Mouse (Mus musculus): Measurements from ENCODE around the gene 1700001C19Rik. TPM values are rescaled to one million over a fixed set of nuclear protein-coding genes. Genes with fewer than 3 reads are reported as not detected.
"Not testable (repeated sequence)": the region's sequence is repeated elsewhere in the genome, so short reads cannot be mapped to it uniquely, and the experiment has no call there.

1700001C19Rik gene
- polyA plus RNA-seq, 1 experiment: 0.25 TPM

DNA sequence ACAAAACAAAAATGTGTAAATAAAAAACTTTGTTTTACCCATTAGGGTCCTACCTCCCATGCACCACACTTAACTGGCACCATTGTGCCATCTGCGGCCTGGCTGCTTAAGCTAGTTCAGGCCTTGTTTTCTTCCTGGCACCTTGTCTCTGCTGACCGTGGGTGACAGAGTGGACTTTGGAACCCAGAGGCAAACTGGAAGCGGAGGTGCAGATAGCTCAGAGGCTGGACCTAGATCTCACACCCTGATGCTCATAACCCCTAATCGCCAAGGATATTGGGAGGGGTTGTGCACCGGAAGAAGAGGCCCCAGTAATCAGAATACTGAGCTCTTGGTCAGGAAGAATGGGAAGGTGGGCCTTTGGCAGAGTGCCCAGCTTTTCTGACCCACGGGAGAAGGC lies 13.0 kb downstream of the 1700001C19Rik start:
- DNase-seq: no peak
- no peak overlapping the region for H3K4me3 ChIP-seq (replicated peaks; ENCODE audit: insufficient read depth, low read depth, low read length)
- 69% methylated on average over 6 of the region's 6 CpGs for WGBS
- H3K4me1 ChIP-seq (ENCODE audit: control insufficient read depth, insufficient read depth, low read length): no peaks in the 10 kb centered on the region
- TF ChIP-seq CTCF (IDR thresholded peaks at IDR 0.05; ENCODE audit: borderline replicate concordance, insufficient read depth, low read depth, low read length) (no peak), POLR2A (IDR thresholded peaks at IDR 0.05; ENCODE audit: borderline replicate concordance, insufficient read depth, low read length) (no peak)
- H3K27ac ChIP-seq (ENCODE audit: insufficient read depth, low read length): no peak overlapping the region
- no peaks in the 10 kb centered on the region for H3K27me3 ChIP-seq (ENCODE audit: control insufficient read depth, insufficient read depth, low read length)

DNA sequence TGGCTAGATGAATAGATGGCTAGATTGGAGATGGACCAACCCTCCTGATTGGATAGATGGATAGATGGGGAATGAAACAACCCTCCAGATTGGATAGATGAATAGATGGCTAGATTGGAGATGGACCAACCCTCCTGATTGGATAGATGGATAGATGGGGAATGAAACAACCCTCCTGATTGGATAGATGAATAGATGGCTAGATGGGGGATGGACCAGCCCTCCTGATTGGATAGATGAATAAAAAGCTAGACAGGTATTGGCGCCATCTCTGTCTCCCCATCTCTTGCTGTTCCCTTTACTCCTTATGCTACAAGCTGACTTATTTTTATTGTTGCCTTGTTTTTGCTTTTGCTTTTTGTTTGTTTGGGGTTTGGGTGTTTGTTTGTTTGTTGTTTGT lies 14.6 kb downstream of the 1700001C19Rik start:
- not testable (repeated sequence) for H3K27me3 ChIP-seq (ENCODE audit: control insufficient read depth, insufficient read depth, low read length); H3K4me3 ChIP-seq (replicated peaks; ENCODE audit: insufficient read depth, low read depth, low read length); H3K4me1 ChIP-seq (ENCODE audit: control insufficient read depth, insufficient read depth, low read length); DNase-seq; H3K27ac ChIP-seq (ENCODE audit: insufficient read depth, low read length)
- WGBS: 93% methylated on average over 1 of the region's 1 CpGs

DNA sequence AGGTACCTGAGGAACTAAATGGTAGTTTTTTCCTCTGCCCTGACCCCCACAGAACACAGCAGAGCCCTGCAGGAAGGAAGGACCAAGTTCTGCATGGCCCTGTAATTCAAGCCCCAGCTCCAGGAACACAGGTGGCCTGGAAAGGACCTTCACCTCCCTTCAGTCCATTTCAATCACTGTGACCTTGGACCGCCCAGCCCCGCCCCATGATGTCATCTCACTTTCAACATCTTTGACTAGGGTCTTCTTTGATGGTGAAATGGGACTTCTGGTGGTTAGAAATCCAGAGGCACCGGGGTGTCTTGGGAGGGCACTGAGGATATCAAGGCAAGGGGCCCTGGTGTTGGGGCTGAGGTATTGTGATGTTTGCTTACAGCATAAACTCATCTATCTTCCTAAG lies 15.6 kb downstream of the 1700001C19Rik start:
- WGBS: 89% methylated on average over 3 of the region's 3 CpGs
- Histone ChIP-seq H3K27ac (ENCODE audit: insufficient read depth, low read length) (no peak overlapping the region), H3K4me3 (replicated peaks; ENCODE audit: insufficient read depth, low read depth, low read length) (no peak overlapping the region), H3K4me1 (ENCODE audit: control insufficient read depth, insufficient read depth, low read length) (no peaks in the 10 kb centered on the region), H3K27me3 (ENCODE audit: control insufficient read depth, insufficient read depth, low read length) (no peaks in the 10 kb centered on the region)
- TF ChIP-seq CTCF (IDR thresholded peaks at IDR 0.05; ENCODE audit: borderline replicate concordance, insufficient read depth, low read depth, low read length) (no peak), POLR2A (IDR thresholded peaks at IDR 0.05; ENCODE audit: borderline replicate concordance, insufficient read depth, low read length) (no peak)
- DNase-seq: no peak

- 75% methylated on average over 2 of the region's 2 CpGs for WGBS
- Histone ChIP-seq H3K4me1 (ENCODE audit: control insufficient read depth, insufficient read depth, low read length) (no peaks in the 10 kb centered on the region), H3K27ac (ENCODE audit: insufficient read depth, low read length) (no peak overlapping the region), H3K4me3 (replicated peaks; ENCODE audit: insufficient read depth, low read depth, low read length) (no peak overlapping the region), H3K27me3 (ENCODE audit: control insufficient read depth, insufficient read depth, low read length) (no peaks in the 10 kb centered on the region)
- TF ChIP-seq POLR2A (IDR thresholded peaks at IDR 0.05; ENCODE audit: borderline replicate concordance, insufficient read depth, low read length) (no peak), CTCF (IDR thresholded peaks at IDR 0.05; ENCODE audit: borderline replicate concordance, insufficient read depth, low read depth, low read length) (no peak)
- no peak for DNase-seq
Measured at GRCm38 (mm10) chr17:47420195-47420594, 17.0 kb downstream of the 1700001C19Rik start.

DNA sequence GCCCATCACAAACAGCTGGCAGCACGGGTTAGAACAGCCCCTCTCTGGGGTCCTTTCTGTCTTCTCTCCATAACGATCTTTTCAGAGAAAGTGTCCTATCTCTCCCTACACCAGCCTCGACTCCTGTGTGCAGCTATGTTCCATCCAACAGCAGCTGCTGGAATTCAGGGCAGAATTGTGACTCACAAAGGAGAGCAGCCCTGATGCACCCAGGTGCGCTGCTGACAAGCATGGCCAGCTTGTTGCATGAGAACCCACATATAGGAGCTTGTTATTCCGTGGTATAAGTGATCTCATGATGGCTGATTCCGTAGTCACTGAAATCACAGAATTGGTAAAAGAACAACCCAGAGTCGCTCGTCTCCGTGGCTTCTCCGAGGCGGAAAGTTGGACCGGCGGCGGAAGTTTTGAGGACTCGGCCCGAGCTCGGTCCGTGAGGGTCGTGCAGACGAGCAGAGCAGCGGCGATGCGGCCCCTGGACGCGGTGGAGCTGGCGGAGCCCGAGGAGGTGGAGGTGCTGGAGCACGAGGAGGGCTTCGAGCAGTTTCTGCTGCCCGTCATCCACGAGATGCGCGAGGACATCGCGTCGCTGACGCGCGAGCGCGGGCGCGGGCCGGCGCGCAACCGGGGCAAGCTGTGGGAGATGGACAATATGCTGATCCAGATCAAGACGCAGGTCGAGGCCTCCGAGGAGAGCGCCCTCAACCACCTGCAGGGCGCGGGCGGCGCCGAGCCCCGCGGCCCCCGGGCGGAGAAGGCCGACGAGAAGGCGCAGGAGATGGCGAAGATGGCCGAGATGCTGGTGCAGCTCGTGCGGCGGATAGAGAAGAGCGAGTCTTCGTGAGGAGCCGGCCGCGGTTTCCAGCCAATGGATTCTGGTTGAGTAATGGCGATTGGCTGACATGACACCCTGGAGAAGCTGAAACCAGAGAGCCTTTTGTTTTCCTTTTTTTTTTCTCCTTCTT lies 27.0 kb downstream of the 1700001C19Rik start:
- not testable (repeated sequence) for H3K4me1 ChIP-seq (ENCODE audit: control insufficient read depth, insufficient read depth, low read length); H3K4me3 ChIP-seq (replicated peaks; ENCODE audit: insufficient read depth, low read depth, low read length); H3K27me3 ChIP-seq (ENCODE audit: control insufficient read depth, insufficient read depth, low read length); H3K27ac ChIP-seq (ENCODE audit: insufficient read depth, low read length)
- peak; percentile 37 to 61 for DNase-seq
- 2% methylated on average over 74 of the region's 74 CpGs for WGBS

GRCm38 (mm10) chr17:47408558-47408898 lies 28.6 kb downstream of the 1700001C19Rik start:
- H3K4me1 ChIP-seq (ENCODE audit: control insufficient read depth, insufficient read depth, low read length): no peaks in the 10 kb centered on the region
- no peaks in the 10 kb centered on the region for H3K27me3 ChIP-seq (ENCODE audit: control insufficient read depth, insufficient read depth, low read length)
- 23% methylated on average over 8 of the region's 8 CpGs for WGBS
- H3K4me3 ChIP-seq (replicated peaks; ENCODE audit: insufficient read depth, low read depth, low read length): no peak overlapping the region
- peak; percentile 20 to 61 for DNase-seq
- TF ChIP-seq CTCF (IDR thresholded peaks at IDR 0.05; ENCODE audit: borderline replicate concordance, insufficient read depth, low read depth, low read length): peak; percentile 64
- no peak for TF ChIP-seq POLR2A (IDR thresholded peaks at IDR 0.05; ENCODE audit: borderline replicate concordance, insufficient read depth, low read length)
- H3K27ac ChIP-seq (ENCODE audit: insufficient read depth, low read length): no peak overlapping the region

DNA sequence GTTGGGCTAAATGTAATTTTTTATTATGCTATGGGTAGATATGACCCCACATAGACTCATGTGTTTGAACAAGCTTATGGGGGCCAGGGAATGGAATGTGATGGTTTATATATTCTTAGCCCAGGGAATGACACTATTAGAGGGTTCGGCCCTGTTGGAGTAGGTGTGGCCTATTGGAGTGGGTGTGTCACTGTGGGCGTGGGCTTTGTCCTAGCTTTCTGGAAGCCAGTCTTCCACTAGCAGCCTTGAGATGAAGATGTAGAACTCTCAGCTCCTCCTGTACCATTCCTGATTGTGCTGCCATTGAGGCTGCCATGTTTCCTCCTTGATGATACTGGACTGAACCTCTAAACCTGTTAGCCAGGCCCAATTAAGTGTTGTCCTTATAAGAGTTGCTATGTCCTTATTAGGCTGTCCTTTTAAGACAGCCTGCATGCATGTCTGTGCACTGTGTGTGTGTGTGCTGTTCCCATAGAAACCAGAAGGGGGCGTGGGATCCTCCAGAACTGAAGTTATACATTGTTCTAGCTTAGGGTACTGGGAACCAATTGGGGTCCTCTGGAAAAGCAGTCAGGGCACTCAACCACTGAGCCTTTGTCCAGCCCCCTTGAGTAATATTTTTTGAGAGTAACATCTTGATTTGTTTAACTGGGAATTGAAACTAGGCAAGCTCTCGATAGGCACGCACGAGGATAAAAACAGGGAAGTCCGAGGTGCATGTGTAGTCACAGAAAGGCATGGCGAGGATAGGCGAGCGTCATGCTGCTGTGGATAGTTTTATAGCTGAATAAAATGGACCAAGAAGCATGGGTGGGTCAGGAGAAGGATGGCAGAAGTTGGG lies 29.2 kb downstream of the 1700001C19Rik start:
- H3K27me3 ChIP-seq (ENCODE audit: control insufficient read depth, insufficient read depth, low read length): no peaks in the 10 kb centered on the region
- H3K4me1 ChIP-seq (ENCODE audit: control insufficient read depth, insufficient read depth, low read length): no peaks in the 10 kb centered on the region
- H3K27ac ChIP-seq (ENCODE audit: insufficient read depth, low read length): no peak overlapping the region
- no peak overlapping the region for H3K4me3 ChIP-seq (replicated peaks; ENCODE audit: insufficient read depth, low read depth, low read length)
- TF ChIP-seq POLR2A (IDR thresholded peaks at IDR 0.05; ENCODE audit: borderline replicate concordance, insufficient read depth, low read length) (no peak), CTCF (IDR thresholded peaks at IDR 0.05; ENCODE audit: borderline replicate concordance, insufficient read depth, low read depth, low read length) (no peak)
- 66% methylated on average over 10 of the region's 10 CpGs for WGBS
- no peak for DNase-seq

DNA sequence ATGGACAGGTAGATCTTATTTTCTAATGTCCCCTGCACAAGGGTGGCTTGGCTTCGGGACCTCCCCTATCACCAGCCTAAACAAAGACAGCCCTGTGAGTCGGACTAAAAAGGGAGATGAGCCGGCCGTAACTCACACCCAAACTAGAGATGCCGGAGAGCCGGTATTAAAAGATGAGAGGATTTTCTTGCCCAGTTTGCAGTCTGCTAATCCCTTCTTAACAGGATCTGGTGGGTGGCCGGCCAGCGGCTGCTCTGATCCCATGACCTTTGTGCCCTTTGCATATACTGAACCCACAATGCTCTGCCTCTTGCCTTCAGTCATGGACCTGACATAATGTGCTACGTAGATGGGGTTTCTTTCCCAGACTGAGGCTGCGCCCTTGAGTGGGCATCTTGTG lies 36.7 kb downstream of the 1700001C19Rik start, which contains the start of gene Guca1a:
Gene Guca1a, minus strand, starts transcription at position 134 of the 400 bp plus-strand sequence.
- no peaks in the 10 kb centered on the region for H3K27me3 ChIP-seq (ENCODE audit: control insufficient read depth, insufficient read depth, low read length)
- WGBS: 40% methylated on average over 10 of the region's 10 CpGs
- no peak for DNase-seq
- no peak for TF ChIP-seq POLR2A (IDR thresholded peaks at IDR 0.05; ENCODE audit: borderline replicate concordance, insufficient read depth, low read length)
- no peak for TF ChIP-seq CTCF (IDR thresholded peaks at IDR 0.05; ENCODE audit: borderline replicate concordance, insufficient read depth, low read depth, low read length)
- no peak within 1 kb of the TSS for H3K4me3 ChIP-seq (replicated peaks; ENCODE audit: insufficient read depth, low read depth, low read length)
- no peak within 1 kb of the TSS for H3K27ac ChIP-seq (ENCODE audit: insufficient read depth, low read length)
- no peaks in the 10 kb centered on the region for H3K4me1 ChIP-seq (ENCODE audit: control insufficient read depth, insufficient read depth, low read length)
